Mouse (Mus musculus) CH12.LX (cell line): ENCODE data around the gene Depdc1b. TPM values are rescaled to one million over a fixed set of nuclear protein-coding genes. Genes with fewer than 3 reads are reported as not detected.

Experiments
- DNase-seq: peaks from one replicate; pipeline ENCODE4 v3.0.0-alpha.2; 2013; ENCODE audit errors: extremely low read depth
- H3K27ac ChIP-seq: 2 replicates; pipeline ENCODE4 v1.5.1; 2012; ENCODE audit warnings: low read depth, mild to moderate bottlenecking, control low read depth, moderate library complexity; ENCODE audit not compliant: insufficient read depth
- H3K27me3 ChIP-seq: replicated peaks from 2 replicates; pipeline ENCODE3; 2012; ENCODE audit warnings: inconsistent platforms
- H3K36me3 ChIP-seq, 2 experiments: replicated peaks in 1 of 2; 2 replicates each; pipeline versions ENCODE3 to v1.6.1; 2012; ENCODE audit warnings: inconsistent platforms in 1 of 2, low read length in 1 of 2, mild to moderate bottlenecking in 1 of 2, mixed read lengths in 1 of 2, moderate library complexity in 1 of 2; ENCODE audit not compliant: control insufficient read depth in 1 of 2, insufficient read depth in 1 of 2
- H3K4me1 ChIP-seq, 2 experiments: 2 replicates each; pipeline ENCODE4 v1.6.1; 2012; ENCODE audit warnings: inconsistent platforms in 1 of 2, moderate library complexity in 1 of 2; ENCODE audit not compliant: insufficient read depth in 2 of 2, control insufficient read depth in 1 of 2
- H3K4me2 ChIP-seq: 2 replicates; pipeline ENCODE4 v1.6.1; 2012; ENCODE audit warnings: low read depth, mild to moderate bottlenecking, control low read depth; ENCODE audit not compliant: poor library complexity, insufficient read depth, severe bottlenecking
- H3K4me3 ChIP-seq, 3 experiments: fragments of 150-350 bp in 1 of 3; sonication (generic) in 1 of 3; replicated peaks in 1 of 3; 2 replicates each; pipeline versions ENCODE3 to v1.5.1; 2011 to 2012; ENCODE audit warnings: low read depth in 2 of 3, low read length in 2 of 3, mild to moderate bottlenecking in 2 of 3, moderate library complexity in 2 of 3, control low read depth in 1 of 3, improper control_type of control experiment in 1 of 3, inconsistent platforms in 1 of 3, mixed read lengths in 1 of 3; ENCODE audit not compliant: poor library complexity in 1 of 3
- H3K79me2 ChIP-seq: replicated peaks from 2 replicates; pipeline ENCODE4 v1.6.1; 2012; ENCODE audit warnings: mild to moderate bottlenecking, moderate library complexity; ENCODE audit not compliant: control insufficient read depth, poor library complexity, insufficient read depth, severe bottlenecking; ENCODE audit errors: extremely low read depth
- H3K9ac ChIP-seq: 2 replicates; pipeline ENCODE4 v1.6.1; 2012; ENCODE audit warnings: low read depth, mild to moderate bottlenecking, control low read depth, moderate library complexity; ENCODE audit not compliant: insufficient read depth
- H3K9me3 ChIP-seq: replicated peaks from 2 replicates; pipeline ENCODE3; 2012; ENCODE audit warnings: low read length, inconsistent platforms, mixed read lengths
- BHLHE40 ChIP-seq: IDR thresholded peaks from 2 replicates; pipeline ENCODE4 v1.6.1; 2011; ENCODE audit warnings: mild to moderate bottlenecking, low read depth, low read length, improper control_type of control experiment
- CHD2 ChIP-seq: IDR thresholded peaks from 2 replicates; pipeline ENCODE4 v1.6.1; 2011; ENCODE audit warnings: low read length, improper control_type of control experiment
- E2F4 ChIP-seq: IDR thresholded peaks from 2 replicates; pipeline ENCODE4 v1.6.1; 2011; ENCODE audit warnings: low read depth, low read length, improper control_type of control experiment; ENCODE audit not compliant: insufficient replicate concordance
- GABPA ChIP-seq: IDR thresholded peaks from 2 replicates; pipeline ENCODE4 v1.6.1; 2012; ENCODE audit warnings: low read depth, low read length, improper control_type of control experiment, inconsistent platforms; ENCODE audit not compliant: insufficient replicate concordance
- HCFC1 ChIP-seq: IDR thresholded peaks from 2 replicates; pipeline ENCODE4 v1.6.1; 2012; ENCODE audit warnings: low read depth, mild to moderate bottlenecking, inconsistent platforms, low read length, improper control_type of control experiment
- JUND ChIP-seq: conservative IDR thresholded peaks from 2 replicates; pipeline ENCODE4 v1.6.1; 2011; ENCODE audit warnings: low read depth, low read length, improper control_type of control experiment
- KAT2A ChIP-seq: IDR thresholded peaks from 2 replicates; pipeline ENCODE4 v1.6.1; 2012; ENCODE audit warnings: low read length, improper control_type of control experiment, inconsistent platforms; ENCODE audit not compliant: insufficient replicate concordance
- MAX ChIP-seq: IDR thresholded peaks from 2 replicates; pipeline ENCODE4 v1.6.1; 2011; ENCODE audit warnings: low read length, improper control_type of control experiment
- MEF2A ChIP-seq: IDR thresholded peaks from 2 replicates; pipeline ENCODE4 v1.6.1; 2014; ENCODE audit warnings: low read depth, mild to moderate bottlenecking, inconsistent platforms, low read length, improper control_type of control experiment, borderline replicate concordance
- NRF1 ChIP-seq: IDR thresholded peaks from 2 replicates; pipeline ENCODE4 v1.6.1; 2014; ENCODE audit warnings: low read depth, mild to moderate bottlenecking, inconsistent platforms, low read length, improper control_type of control experiment, moderate library complexity
- POLR2AphosphoS2 ChIP-seq: IDR thresholded peaks from 2 replicates; pipeline ENCODE4 v1.6.1; 2011; ENCODE audit warnings: low read depth, low read length, improper control_type of control experiment
- SMC3 ChIP-seq: IDR thresholded peaks from 2 replicates; pipeline ENCODE4 v1.6.1; 2011; ENCODE audit warnings: low read depth, low read length, improper control_type of control experiment
- USF2 ChIP-seq: conservative IDR thresholded peaks from 2 replicates; pipeline ENCODE4 v1.6.1; 2011; ENCODE audit warnings: low read depth, low read length, improper control_type of control experiment
- ZKSCAN1 ChIP-seq: IDR thresholded peaks from 2 replicates; pipeline ENCODE4 v1.6.1; 2012; ENCODE audit warnings: low read depth, inconsistent platforms, low read length, improper control_type of control experiment, borderline replicate concordance
- ZNF384 ChIP-seq: IDR thresholded peaks from 2 replicates; pipeline ENCODE4 v1.6.1; 2012; ENCODE audit warnings: low read depth, low read length, improper control_type of control experiment, inconsistent platforms
- dilution Hi-C: fragments of 300-500 bp; cut with MboI; formaldehyde crosslinking; loops from 2 replicates; pipeline ENCODE4 v1.14.3; 2020; ENCODE audit warnings: low sequenced_read_pairs; ENCODE audit not compliant: extremely low pct_unique_long_range_greater_than_20kb, extremely low pct_ligation_motif_present
- in situ Hi-C: fragments of 300-500 bp; cut with MboI; formaldehyde crosslinking; loops from 3 replicates; pipeline ENCODE4 v1.14.3; 2019; ENCODE audit warnings: low sequenced_read_pairs, low pct_ligation_motif_present, low pct_unique_long_range_greater_than_20kb, mixed read lengths
- polyA plus RNA-seq: library from polyadenylated mRNA; unstranded; fragments of >175 nt; gene quantifications from 2 replicates; pipeline ENCODE4 v1.2.1, GENCODE M21; 2012; ENCODE audit warnings: low read depth; ENCODE audit not compliant: insufficient read length
- total RNA-seq, 2 experiments: library from RNA; depleted of rRNA; stranded (reverse); fragments of 300-350 nt in 1 of 2; fragments of >200 nt in 1 of 2; gene quantifications; 2 replicates each; pipeline ENCODE4 v1.2.3; 2012 to 2014

The Depdc1b gene
- total and polyA plus RNA-seq, 3 experiments, result 11.1 to 17.8 (median 15.7) TPM

- Histone ChIP-seq H3K4me3 (no peak overlapping the region), H3K27me3 (no peaks in the 10 kb centered on the region), H3K9ac (no peak overlapping the region), H3K79me2 (no peaks in the 10 kb centered on the region), H3K27ac (no peak overlapping the region), H3K9me3 (no peaks in the 10 kb centered on the region), H3K4me2 (no peak overlapping the region), H3K36me3 (no peaks in the 10 kb centered on the region), H3K4me1 (no peaks in the 10 kb centered on the region)
- in situ Hi-C loops, result no loop called here
- TF ChIP-seq POLR2AphosphoS2 (no peak), NRF1 (no peak), HCFC1 (no peak), ZKSCAN1 (no peak), GABPA (no peak), CHD2 (no peak), BHLHE40 (no peak), USF2 (no peak), KAT2A (no peak), E2F4 (no peak)
- no peak for DNase-seq
- dilution Hi-C loops, result no loop called here
Observed at GRCm38 (mm10) chr13:108439012-108439411, 122.9 kb downstream of the Depdc1b start.

DNA sequence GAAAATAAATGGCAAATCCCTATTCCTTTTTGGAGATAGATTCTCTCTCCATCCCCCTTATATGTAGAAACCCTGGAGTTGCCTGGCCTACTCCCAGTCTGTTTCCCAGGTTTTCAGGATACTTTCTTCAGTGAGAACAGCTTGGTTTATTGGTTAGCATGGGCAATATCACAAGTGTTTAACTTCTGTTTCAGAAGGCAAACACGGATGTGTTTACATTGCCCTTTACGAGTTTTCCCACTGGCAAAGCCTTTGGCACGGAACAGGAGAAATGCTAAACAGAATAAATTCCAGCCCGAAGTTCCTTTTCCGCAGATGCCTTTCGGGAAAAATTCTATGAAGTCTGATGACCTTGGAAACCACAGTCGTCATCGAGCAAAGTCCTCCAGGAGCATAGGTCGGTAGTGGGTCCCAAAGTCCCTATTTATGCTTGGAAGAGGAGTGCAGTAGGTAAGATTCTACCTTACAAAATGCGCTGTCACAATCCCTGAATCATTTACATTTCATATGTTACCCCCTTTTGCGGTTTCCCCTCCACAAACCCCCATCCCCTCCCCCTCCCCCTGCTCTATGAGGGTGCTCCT lies 132.3 kb downstream of the Depdc1b start:
- Histone ChIP-seq H3K4me1 (no peaks in the 10 kb centered on the region), H3K27me3 (no peaks in the 10 kb centered on the region), H3K36me3 (no peaks in the 10 kb centered on the region), H3K9ac (no peak overlapping the region), H3K4me3 (no peak overlapping the region), H3K9me3 (no peaks in the 10 kb centered on the region), H3K4me2 (no peak overlapping the region), H3K27ac (no peak overlapping the region), H3K79me2 (no peaks in the 10 kb centered on the region)
- dilution Hi-C loops (no loop called here), in situ Hi-C loops (no loop called here)
- no peak for DNase-seq
- TF ChIP-seq JUND (no peak), ZNF384 (no peak), MAX (no peak), GABPA (no peak), SMC3 (no peak), MEF2A (no peak)
